Mouse (Mus musculus): Measurements from ENCODE around the gene Xab2. TPM values are rescaled to one million over a fixed set of nuclear protein-coding genes. Genes with fewer than 3 reads are reported as not detected.
"Not testable (repeated sequence)": the region's sequence is repeated elsewhere in the genome, so short reads cannot be mapped to it uniquely, and the experiment has no call there.

The Xab2 gene
- polyA plus RNA-seq, 1 experiment from 2014 or later = 61.4 TPM

DNA sequence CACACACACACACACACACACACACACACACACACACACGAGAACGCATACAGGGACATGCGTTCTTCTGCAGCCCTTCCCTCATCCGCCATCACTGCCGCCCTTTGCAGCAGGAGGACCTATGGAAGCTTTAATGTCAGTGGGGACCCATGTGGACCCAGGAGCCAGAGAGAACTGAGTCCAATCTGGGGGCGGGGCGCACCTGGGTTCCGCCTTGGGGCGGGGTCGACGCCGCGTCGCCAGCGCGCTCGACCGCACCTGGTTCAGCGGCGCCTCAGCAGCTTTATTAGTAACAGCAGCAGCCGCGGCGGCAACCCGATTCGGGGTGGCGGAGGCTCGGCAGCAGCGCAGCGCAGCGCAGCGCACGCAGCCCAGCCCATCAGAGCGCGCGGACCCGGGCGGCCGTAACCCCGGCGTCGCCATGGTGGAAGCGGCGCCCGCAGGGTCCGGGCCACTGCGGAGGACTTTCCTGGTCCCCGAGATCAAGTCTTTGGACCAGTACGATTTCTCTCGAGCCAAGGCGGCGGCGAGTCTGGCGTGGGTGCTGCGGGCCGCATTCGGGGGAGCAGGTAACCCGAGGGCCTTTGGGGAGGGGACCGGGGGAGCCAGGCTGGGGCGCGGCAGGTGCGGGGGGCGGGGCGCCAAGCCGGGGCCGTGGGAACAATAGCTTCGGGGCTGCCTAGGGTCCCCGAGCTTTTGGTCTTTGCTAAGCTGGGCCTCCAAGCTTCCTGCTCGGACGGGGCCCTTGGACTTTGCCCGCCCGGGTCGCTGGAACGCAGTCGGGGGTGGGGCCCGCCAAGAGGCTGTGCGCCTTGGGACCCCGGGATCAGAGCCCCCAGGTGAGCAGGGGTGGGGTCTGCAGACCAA lies 33.5 kb downstream of the Xab2 start:
- peak overlapping the region; percentile 96 for H3K4me2 ChIP-seq (ENCODE audit: low read depth, low read length)
- peak overlapping the region; percentile 72 for H3K4me3 ChIP-seq (ENCODE audit: low read depth, low read length)
- H3K27ac ChIP-seq (replicated peaks; ENCODE audit: low read depth, low read length) = no peak overlapping the region; the same call in 1 of the 2 replicates
- peak overlapping the region; percentile 76 for H3K9ac ChIP-seq (replicated peaks; ENCODE audit: low read length)
- DNase-seq (ENCODE audit: low spot score) (peak; percentile 80), ATAC-seq (replicated peaks; ENCODE audit: insufficient number of reproducible peaks, low FRiP score, low TSS enrichment, low read depth) (peak; percentile 71)
- no peaks in the 10 kb centered on the region for H3K36me3 ChIP-seq (replicated peaks; ENCODE audit: control insufficient read depth, insufficient read depth, low read depth, low read length)
- no peaks in the 10 kb centered on the region for H3K9me3 ChIP-seq (replicated peaks; ENCODE audit: control insufficient read depth, low read length)
- no peaks in the 10 kb centered on the region for H3K4me1 ChIP-seq (ENCODE audit: control insufficient read depth, insufficient read depth, low read length)
- WGBS = 0% methylated on average over 73 of the region's 77 CpGs
- 0 out of 2 replicates have a peak, but pooled peaks cover 2% of the 10 kb centered on the region for H3K27me3 ChIP-seq (ENCODE audit: control insufficient read depth, insufficient read depth, low read length)

DNA sequence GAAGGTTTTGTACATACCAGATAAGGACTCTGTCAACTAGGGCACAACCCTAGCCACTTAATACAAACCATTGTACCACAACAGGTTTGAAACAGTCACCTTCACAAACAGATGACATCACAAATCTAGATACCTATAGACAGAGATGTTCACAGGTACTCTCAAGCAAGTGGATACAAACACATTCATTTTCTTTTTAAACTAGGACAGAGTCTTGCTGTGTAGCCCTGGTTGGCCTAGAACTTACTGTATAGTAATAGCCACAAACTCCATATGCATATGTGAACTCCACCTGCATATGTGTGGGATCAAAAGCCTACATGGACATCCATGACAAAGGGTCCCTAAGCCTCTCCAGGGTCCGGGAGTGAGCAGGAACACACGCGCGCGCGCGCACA lies 34.1 kb downstream of the Xab2 start, which contains the start of gene Camsap3:
Gene Camsap3 (plus strand): TSS at position 301 of the 398 bp plus-strand sequence.
- no peak within 1 kb of the TSS; the same call in 1 of the 2 replicates for H3K27ac ChIP-seq (replicated peaks; ENCODE audit: low read depth, low read length)
- peak within 1 kb of the TSS; percentile 96 for H3K4me2 ChIP-seq (ENCODE audit: low read depth, low read length)
- 6% methylated on average over 7 of the region's 7 CpGs for WGBS

DNA sequence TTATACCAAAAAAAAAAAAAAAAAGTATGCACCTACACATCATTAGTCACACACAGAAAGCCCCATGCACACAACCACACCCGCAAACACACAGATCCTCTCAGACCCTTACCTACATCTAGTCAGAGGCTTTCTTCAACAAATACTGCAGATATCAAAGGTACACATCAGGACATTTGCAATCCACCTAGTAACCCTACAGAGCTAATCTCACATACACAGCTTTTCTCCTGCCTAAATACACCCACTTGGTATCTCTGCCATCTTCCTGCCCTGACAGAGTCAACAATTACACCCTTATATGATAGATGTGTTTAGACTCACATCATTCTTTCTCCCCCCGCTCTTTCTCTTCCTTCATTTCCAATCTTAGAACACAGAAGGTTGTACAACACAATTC lies 34.7 kb downstream of the Xab2 start:
- no peak overlapping the region for H3K27ac ChIP-seq (replicated peaks; ENCODE audit: low read depth, low read length)
- DNase-seq (ENCODE audit: low spot score) (no peak), ATAC-seq (replicated peaks; ENCODE audit: insufficient number of reproducible peaks, low FRiP score, low TSS enrichment, low read depth) (no peak)
- H3K4me1 ChIP-seq (ENCODE audit: control insufficient read depth, insufficient read depth, low read length) = no peaks in the 10 kb centered on the region
- H3K27me3 ChIP-seq (ENCODE audit: control insufficient read depth, insufficient read depth, low read length) = 0 out of 2 replicates have a peak, but pooled peaks cover 2% of the 10 kb centered on the region
- H3K9ac ChIP-seq (replicated peaks; ENCODE audit: low read length) = no peak overlapping the region
- H3K4me3 ChIP-seq (ENCODE audit: low read depth, low read length) = no peak overlapping the region
- H3K36me3 ChIP-seq (replicated peaks; ENCODE audit: control insufficient read depth, insufficient read depth, low read depth, low read length) = no peaks in the 10 kb centered on the region
- H3K4me2 ChIP-seq (ENCODE audit: low read depth, low read length) = no peak overlapping the region
- 96% methylated on average over 2 of the region's 2 CpGs for WGBS
- no peaks in the 10 kb centered on the region for H3K9me3 ChIP-seq (replicated peaks; ENCODE audit: control insufficient read depth, low read length)

More for the DNA sequence above, 34.1 kb downstream of the Xab2 start, which contains the start of gene Camsap3:
- H3K4me1 ChIP-seq (ENCODE audit: control insufficient read depth, insufficient read depth, low read length) = no peaks in the 10 kb centered on the region
- ATAC-seq (replicated peaks; ENCODE audit: insufficient number of reproducible peaks, low FRiP score, low TSS enrichment, low read depth) (no peak), DNase-seq (ENCODE audit: low spot score) (no peak)
- H3K36me3 ChIP-seq (replicated peaks; ENCODE audit: control insufficient read depth, insufficient read depth, low read depth, low read length) = no peaks in the 10 kb centered on the region
- H3K27me3 ChIP-seq (ENCODE audit: control insufficient read depth, insufficient read depth, low read length) = 0 out of 2 replicates have a peak, but pooled peaks cover 2% of the 10 kb centered on the region
- H3K4me3 ChIP-seq (ENCODE audit: low read depth, low read length) = peak within 1 kb of the TSS; percentile 72
- H3K9me3 ChIP-seq (replicated peaks; ENCODE audit: control insufficient read depth, low read length) = no peaks in the 10 kb centered on the region
- H3K9ac ChIP-seq (replicated peaks; ENCODE audit: low read length) = peak within 1 kb of the TSS; percentile 76

DNA sequence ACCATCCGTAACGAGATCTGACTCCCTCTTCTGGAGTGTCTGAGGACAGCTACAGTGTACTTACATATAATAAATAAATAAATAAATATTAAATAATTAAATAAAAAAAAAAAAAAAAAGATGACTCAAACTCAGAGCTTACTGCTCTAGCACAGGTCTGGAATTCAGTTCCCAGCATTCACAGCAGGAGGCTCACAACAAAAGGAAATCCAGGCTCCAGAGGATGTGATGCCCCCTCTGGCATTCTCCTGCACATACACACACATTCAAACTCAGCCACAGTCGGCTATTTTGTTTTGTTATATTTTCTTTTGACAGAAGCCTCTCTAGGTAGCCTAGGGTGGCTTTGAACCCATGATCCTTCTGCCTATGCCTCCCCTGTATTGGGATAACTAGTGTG lies 39.2 kb downstream of the Xab2 start:
- H3K27ac ChIP-seq (replicated peaks; ENCODE audit: low read depth, low read length); DNase-seq (ENCODE audit: low spot score); ATAC-seq (replicated peaks; ENCODE audit: insufficient number of reproducible peaks, low FRiP score, low TSS enrichment, low read depth); H3K4me3 ChIP-seq (ENCODE audit: low read depth, low read length); H3K4me2 ChIP-seq (ENCODE audit: low read depth, low read length); H3K4me1 ChIP-seq (ENCODE audit: control insufficient read depth, insufficient read depth, low read length); H3K9ac ChIP-seq (replicated peaks; ENCODE audit: low read length); H3K27me3 ChIP-seq (ENCODE audit: control insufficient read depth, insufficient read depth, low read length); H3K9me3 ChIP-seq (replicated peaks; ENCODE audit: control insufficient read depth, low read length); H3K36me3 ChIP-seq (replicated peaks; ENCODE audit: control insufficient read depth, insufficient read depth, low read depth, low read length): not testable (repeated sequence)
- 82% methylated on average over 1 of the region's 3 CpGs for WGBS

DNA sequence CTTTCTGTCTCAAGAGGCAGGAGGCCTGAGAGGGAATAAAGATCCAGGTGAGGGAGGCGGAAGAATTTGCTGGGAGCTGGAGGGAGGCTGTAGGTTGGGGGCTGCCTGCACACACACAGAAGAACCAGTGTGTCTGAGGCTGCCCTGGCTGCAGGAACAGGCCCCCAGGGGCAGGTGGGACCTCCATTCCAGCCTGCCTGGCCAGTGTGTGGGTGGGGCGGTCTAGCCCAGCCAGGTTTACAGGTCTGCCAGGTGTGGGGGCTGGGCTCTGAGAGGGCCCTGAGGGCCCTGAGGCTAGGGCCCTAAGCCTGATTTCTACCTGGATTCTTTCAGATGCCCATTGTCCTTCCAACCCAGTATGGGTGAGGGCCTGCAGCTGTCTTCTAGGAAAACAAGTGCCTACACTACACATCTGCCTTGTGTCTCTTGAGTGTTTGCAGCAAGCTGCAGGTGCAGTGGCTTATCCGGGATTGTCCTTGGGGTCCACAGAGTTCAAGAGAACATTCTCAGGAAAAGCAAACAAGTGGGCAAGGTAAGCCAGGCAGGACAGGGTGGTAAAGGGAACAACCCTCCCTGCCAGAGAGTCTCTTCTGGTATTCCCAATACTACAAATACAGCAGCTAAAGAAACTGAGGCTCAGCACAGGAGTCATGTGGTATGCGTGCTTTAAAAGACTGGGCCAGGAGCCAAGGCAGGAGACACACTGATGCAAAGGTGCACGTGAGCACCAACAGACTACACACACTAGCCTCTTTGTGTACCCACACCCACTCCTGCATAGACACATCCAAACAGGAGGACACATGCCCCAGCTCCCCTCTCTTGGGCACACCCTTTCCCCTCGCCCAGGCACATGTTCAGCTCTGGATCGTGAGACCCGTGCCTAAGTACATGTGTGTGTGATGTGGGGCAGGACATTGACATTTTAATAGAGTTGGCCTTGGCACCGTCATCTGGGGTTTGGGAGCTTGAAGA lies 41.4 kb downstream of the Xab2 start:
- WGBS = 70% methylated on average over 9 of the region's 9 CpGs

DNA sequence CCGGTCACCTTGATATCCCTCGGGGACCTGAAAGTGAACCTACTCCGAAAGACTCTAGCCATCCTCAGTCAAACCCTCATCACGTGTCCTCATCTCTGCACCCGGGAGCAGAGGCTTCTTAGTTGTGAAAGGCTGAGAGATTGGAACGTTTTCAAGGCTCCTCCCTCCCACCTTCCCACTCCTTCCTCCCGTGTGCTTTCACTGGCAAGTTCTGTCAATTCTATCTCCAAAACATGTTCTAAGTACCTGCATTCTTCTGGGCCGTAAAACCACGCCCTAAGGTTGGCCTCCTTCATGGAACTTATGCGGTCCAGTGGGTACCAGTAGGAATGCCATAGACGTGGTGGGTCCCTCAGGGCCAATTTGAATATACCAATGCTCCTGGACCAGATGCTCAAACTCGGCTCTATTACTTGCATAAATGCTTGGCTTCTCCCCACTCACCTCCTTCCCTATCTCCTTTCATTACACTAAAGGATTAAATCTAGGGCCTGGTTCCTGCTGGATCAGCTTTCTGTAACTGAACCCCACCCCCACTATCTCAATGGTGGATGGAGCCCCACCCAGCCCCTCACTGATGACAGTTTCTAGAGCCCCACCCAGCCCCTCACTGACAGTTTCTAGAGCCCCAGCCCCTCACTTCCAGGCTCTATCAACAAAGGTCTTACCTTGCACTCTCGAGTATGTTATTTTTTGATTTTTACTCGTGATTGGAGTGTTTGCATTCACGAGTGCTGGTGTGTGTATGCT lies 44.7 kb downstream of the Xab2 start:
- WGBS = 76% methylated on average over 15 of the region's 15 CpGs
- H3K4me2 ChIP-seq (ENCODE audit: low read depth, low read length) = no peak overlapping the region
- ATAC-seq (replicated peaks; ENCODE audit: insufficient number of reproducible peaks, low FRiP score, low TSS enrichment, low read depth) (no peak), DNase-seq (ENCODE audit: low spot score) (no peak)
- no peaks in the 10 kb centered on the region for H3K36me3 ChIP-seq (replicated peaks; ENCODE audit: control insufficient read depth, insufficient read depth, low read depth, low read length)
- H3K4me3 ChIP-seq (ENCODE audit: low read depth, low read length) = no peak overlapping the region
- no peak overlapping the region for H3K27ac ChIP-seq (replicated peaks; ENCODE audit: low read depth, low read length)
- H3K9ac ChIP-seq (replicated peaks; ENCODE audit: low read length) = no peak overlapping the region
- no peaks in the 10 kb centered on the region for H3K9me3 ChIP-seq (replicated peaks; ENCODE audit: control insufficient read depth, low read length)
- H3K4me1 ChIP-seq (ENCODE audit: control insufficient read depth, insufficient read depth, low read length) = no peaks in the 10 kb centered on the region
- no peaks in the 10 kb centered on the region for H3K27me3 ChIP-seq (ENCODE audit: control insufficient read depth, insufficient read depth, low read length)

More for the DNA sequence above, 41.4 kb downstream of the Xab2 start:
- H3K36me3 ChIP-seq (replicated peaks; ENCODE audit: control insufficient read depth, insufficient read depth, low read depth, low read length) = no peaks in the 10 kb centered on the region
- H3K9me3 ChIP-seq (replicated peaks; ENCODE audit: control insufficient read depth, low read length) = no peaks in the 10 kb centered on the region
- ATAC-seq (replicated peaks; ENCODE audit: insufficient number of reproducible peaks, low FRiP score, low TSS enrichment, low read depth) (0 out of 2 replicates have a peak, but pooled peaks have one; percentile 15), DNase-seq (ENCODE audit: low spot score) (no peak)
- no peak overlapping the region; the same call in 1 of the 2 replicates for H3K9ac ChIP-seq (replicated peaks; ENCODE audit: low read length)
- H3K4me3 ChIP-seq (ENCODE audit: low read depth, low read length) = no peak overlapping the region
- no peak overlapping the region for H3K4me2 ChIP-seq (ENCODE audit: low read depth, low read length)
- H3K27me3 ChIP-seq (ENCODE audit: control insufficient read depth, insufficient read depth, low read length) = no peaks in the 10 kb centered on the region
- H3K4me1 ChIP-seq (ENCODE audit: control insufficient read depth, insufficient read depth, low read length) = no peaks in the 10 kb centered on the region
- H3K27ac ChIP-seq (replicated peaks; ENCODE audit: low read depth, low read length) = no peak overlapping the region

DNA sequence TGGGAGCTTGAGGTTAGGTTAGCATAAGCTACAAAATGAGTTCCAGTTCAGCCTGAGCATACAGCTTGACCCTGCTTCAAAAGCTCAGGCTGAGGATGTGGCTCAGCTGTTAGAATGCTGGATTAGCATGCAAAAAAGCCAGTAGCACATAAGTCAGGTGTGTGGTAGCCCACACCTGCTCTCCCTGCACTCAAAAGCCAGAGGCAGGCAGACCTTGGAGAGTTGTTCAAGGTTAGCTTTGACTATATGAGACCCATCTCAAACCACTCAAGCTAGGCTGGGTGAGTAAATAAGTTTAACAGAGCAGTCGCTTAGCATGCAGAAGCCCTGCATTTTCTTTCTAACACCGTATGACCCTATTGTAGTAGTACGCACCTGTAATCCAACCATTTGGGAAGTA lies 46.6 kb downstream of the Xab2 start:
- Histone ChIP-seq H3K27me3 (ENCODE audit: control insufficient read depth, insufficient read depth, low read length) (no peaks in the 10 kb centered on the region), H3K9ac (replicated peaks; ENCODE audit: low read length) (no peak overlapping the region), H3K4me2 (ENCODE audit: low read depth, low read length) (no peak overlapping the region), H3K27ac (replicated peaks; ENCODE audit: low read depth, low read length) (no peak overlapping the region), H3K4me1 (ENCODE audit: control insufficient read depth, insufficient read depth, low read length) (no peaks in the 10 kb centered on the region), H3K9me3 (replicated peaks; ENCODE audit: control insufficient read depth, low read length) (no peaks in the 10 kb centered on the region), H3K36me3 (replicated peaks; ENCODE audit: control insufficient read depth, insufficient read depth, low read depth, low read length) (no peaks in the 10 kb centered on the region), H3K4me3 (ENCODE audit: low read depth, low read length) (no peak overlapping the region)
- no peak for DNase-seq (ENCODE audit: low spot score)
- 91% methylated on average over 3 of the region's 3 CpGs for WGBS
- ATAC-seq (replicated peaks; ENCODE audit: insufficient number of reproducible peaks, low FRiP score, low TSS enrichment, low read depth) = no peak
